Mouse (Mus musculus): Measurements from ENCODE around the gene Trub2. TPM values are rescaled to one million over a fixed set of nuclear protein-coding genes. Genes with fewer than 3 reads are reported as not detected.

The Trub2 gene
- polyA plus RNA-seq, 1 experiment from 2014 or later = 32.8 TPM

- 14% methylated on average over 2 of the region's 2 CpGs for WGBS
These were observed 31.1 kb upstream of the Trub2 start for GRCm38 (mm10) chr2:29819363-29819762.

GRCm38 (mm10) chr2:29817426-29818232, 29.3 kb upstream of the Trub2 start:
- ATAC-seq = peak; percentile 62
- H3K36me3 ChIP-seq (ENCODE audit: control insufficient read depth, insufficient read depth, low read length) = peaks cover 28% of the 10 kb centered on the region
- WGBS = 36% methylated on average over 8 of the region's 8 CpGs

More at GRCm38 (mm10) chr2:29819363-29819762, 31.1 kb upstream of the Trub2 start:
- Histone ChIP-seq H3K4me3 (ENCODE audit: low read depth, low read length) (no peak overlapping the region), H3K9ac (ENCODE audit: low read depth, low read length) (peak overlapping the region; percentile 68; the same call in 1 of the 2 replicates), H3K27ac (ENCODE audit: low read length) (peak overlapping the region; percentile 94; the same call in 1 of the 2 replicates), H3K4me2 (ENCODE audit: low read length) (peak overlapping the region; percentile 85), H3K9me3 (replicated peaks; ENCODE audit: control insufficient read depth, low read length, poor library complexity, severe bottlenecking) (no peaks in the 10 kb centered on the region), H3K27me3 (ENCODE audit: control insufficient read depth, insufficient read depth, low read depth, low read length) (no peaks in the 10 kb centered on the region), H3K4me1 (ENCODE audit: control insufficient read depth, insufficient read depth, low read length) (peaks cover 18% of the 10 kb centered on the region; the same call in 1 of the 2 replicates), H3K36me3 (ENCODE audit: control insufficient read depth, insufficient read depth, low read length) (peaks cover 20% of the 10 kb centered on the region)
- no peak for ATAC-seq

GRCm38 (mm10) chr2:29815678-29816371, 27.5 kb upstream of the Trub2 start:
- 84% methylated on average over 11 of the region's 11 CpGs for WGBS
- Histone ChIP-seq H3K4me3 (ENCODE audit: low read depth, low read length) (no peak overlapping the region), H3K9me3 (replicated peaks; ENCODE audit: control insufficient read depth, low read length, poor library complexity, severe bottlenecking) (no peaks in the 10 kb centered on the region), H3K36me3 (ENCODE audit: control insufficient read depth, insufficient read depth, low read length) (peaks cover 35% of the 10 kb centered on the region), H3K4me1 (ENCODE audit: control insufficient read depth, insufficient read depth, low read length) (peaks cover 15% of the 10 kb centered on the region; the same call in 1 of the 2 replicates), H3K27ac (ENCODE audit: low read length) (no peak overlapping the region), H3K4me2 (ENCODE audit: low read length) (no peak overlapping the region), H3K27me3 (ENCODE audit: control insufficient read depth, insufficient read depth, low read depth, low read length) (no peaks in the 10 kb centered on the region), H3K9ac (ENCODE audit: low read depth, low read length) (no peak overlapping the region)
- ATAC-seq = no peak

More at GRCm38 (mm10) chr2:29817426-29818232, 29.3 kb upstream of the Trub2 start:
- H3K4me2 ChIP-seq (ENCODE audit: low read length) = 0 out of 2 replicates have a peak overlapping the region, but pooled peaks have one; percentile 22
- H3K9me3 ChIP-seq (replicated peaks; ENCODE audit: control insufficient read depth, low read length, poor library complexity, severe bottlenecking) = no peaks in the 10 kb centered on the region
- no peak overlapping the region for H3K9ac ChIP-seq (ENCODE audit: low read depth, low read length)
- H3K27me3 ChIP-seq (ENCODE audit: control insufficient read depth, insufficient read depth, low read depth, low read length) = no peaks in the 10 kb centered on the region
- H3K27ac ChIP-seq (ENCODE audit: low read length) = peak overlapping the region; percentile 79
- no peak overlapping the region for H3K4me3 ChIP-seq (ENCODE audit: low read depth, low read length)
- peaks cover 18% of the 10 kb centered on the region; the same call in 1 of the 2 replicates for H3K4me1 ChIP-seq (ENCODE audit: control insufficient read depth, insufficient read depth, low read length)

GRCm38 (mm10) chr2:29803400-29803831, 15.1 kb upstream of the Trub2 start:
- Histone ChIP-seq H3K27me3 (ENCODE audit: control insufficient read depth, insufficient read depth, low read depth, low read length) (no peaks in the 10 kb centered on the region), H3K4me2 (ENCODE audit: low read length) (peak overlapping the region; percentile 83), H3K4me3 (ENCODE audit: low read depth, low read length) (peak overlapping the region; percentile 98), H3K4me1 (ENCODE audit: control insufficient read depth, insufficient read depth, low read length) (peaks cover 11% of the 10 kb centered on the region), H3K9me3 (replicated peaks; ENCODE audit: control insufficient read depth, low read length, poor library complexity, severe bottlenecking) (no peaks in the 10 kb centered on the region), H3K27ac (ENCODE audit: low read length) (peak overlapping the region; percentile 93), H3K36me3 (ENCODE audit: control insufficient read depth, insufficient read depth, low read length) (peaks cover 24% of the 10 kb centered on the region), H3K9ac (ENCODE audit: low read depth, low read length) (peak overlapping the region; percentile 96)
- WGBS = 17% methylated on average over 6 of the region's 6 CpGs
- peak; percentile 49 for ATAC-seq

GRCm38 (mm10) chr2:29802827-29803201, 14.5 kb upstream of the Trub2 start:
- peak; percentile 81 for ATAC-seq

GRCm38 (mm10) chr2:29802075-29802826, 13.9 kb upstream of the Trub2 start, which contains the start of gene Slc27a4:
TSS of gene Slc27a4 (plus strand) at chr2:29802634.
- 7% methylated on average over 19 of the region's 28 CpGs for WGBS
- Histone ChIP-seq H3K27me3 (ENCODE audit: control insufficient read depth, insufficient read depth, low read depth, low read length) (no peaks in the 10 kb centered on the region), H3K27ac (ENCODE audit: low read length) (peak within 1 kb of the TSS; percentile 93), H3K36me3 (ENCODE audit: control insufficient read depth, insufficient read depth, low read length) (peaks cover 18% of the 10 kb centered on the region), H3K4me2 (ENCODE audit: low read length) (peak within 1 kb of the TSS; percentile 83), H3K4me1 (ENCODE audit: control insufficient read depth, insufficient read depth, low read length) (peaks cover 11% of the 10 kb centered on the region), H3K4me3 (ENCODE audit: low read depth, low read length) (peak within 1 kb of the TSS; percentile 98), H3K9ac (ENCODE audit: low read depth, low read length) (peak within 1 kb of the TSS; percentile 96), H3K9me3 (replicated peaks; ENCODE audit: control insufficient read depth, low read length, poor library complexity, severe bottlenecking) (no peaks in the 10 kb centered on the region)
- ATAC-seq = peak; percentile 97

More at GRCm38 (mm10) chr2:29802827-29803201, 14.5 kb upstream of the Trub2 start:
- Histone ChIP-seq H3K36me3 (ENCODE audit: control insufficient read depth, insufficient read depth, low read length) (peaks cover 23% of the 10 kb centered on the region), H3K27ac (ENCODE audit: low read length) (peak overlapping the region; percentile 93), H3K9me3 (replicated peaks; ENCODE audit: control insufficient read depth, low read length, poor library complexity, severe bottlenecking) (no peaks in the 10 kb centered on the region), H3K4me3 (ENCODE audit: low read depth, low read length) (peak overlapping the region; percentile 98), H3K4me2 (ENCODE audit: low read length) (peak overlapping the region; percentile 83), H3K27me3 (ENCODE audit: control insufficient read depth, insufficient read depth, low read depth, low read length) (no peaks in the 10 kb centered on the region), H3K9ac (ENCODE audit: low read depth, low read length) (peak overlapping the region; percentile 96), H3K4me1 (ENCODE audit: control insufficient read depth, insufficient read depth, low read length) (peaks cover 11% of the 10 kb centered on the region)
- WGBS = 1% methylated on average over 37 of the region's 39 CpGs

- 100% methylated on average over 2 of the region's 2 CpGs for WGBS
- H3K9me3 ChIP-seq (replicated peaks; ENCODE audit: control insufficient read depth, low read length, poor library complexity, severe bottlenecking) = no peaks in the 10 kb centered on the region
- no peak overlapping the region for H3K9ac ChIP-seq (ENCODE audit: low read depth, low read length)
- no peak for ATAC-seq
- H3K36me3 ChIP-seq (ENCODE audit: control insufficient read depth, insufficient read depth, low read length) = peaks cover 24% of the 10 kb centered on the region
- no peak overlapping the region for H3K4me3 ChIP-seq (ENCODE audit: low read depth, low read length)
- H3K27me3 ChIP-seq (ENCODE audit: control insufficient read depth, insufficient read depth, low read depth, low read length) = no peaks in the 10 kb centered on the region
- no peak overlapping the region for H3K27ac ChIP-seq (ENCODE audit: low read length)
- peaks cover 9% of the 10 kb centered on the region for H3K4me1 ChIP-seq (ENCODE audit: control insufficient read depth, insufficient read depth, low read length)
- H3K4me2 ChIP-seq (ENCODE audit: low read length) = no peak overlapping the region
These were observed 4.6 kb upstream of the Trub2 start for GRCm38 (mm10) chr2:29792772-29793487.
